Mouse (Mus musculus): ENCODE data around the gene Srp14. TPM values are rescaled to one million over a fixed set of nuclear protein-coding genes. Genes with fewer than 3 reads are reported as not detected.

The Srp14 gene
- total and polyA plus RNA-seq, 3 experiments: 64.9 to 129 (median 116) TPM

DNA sequence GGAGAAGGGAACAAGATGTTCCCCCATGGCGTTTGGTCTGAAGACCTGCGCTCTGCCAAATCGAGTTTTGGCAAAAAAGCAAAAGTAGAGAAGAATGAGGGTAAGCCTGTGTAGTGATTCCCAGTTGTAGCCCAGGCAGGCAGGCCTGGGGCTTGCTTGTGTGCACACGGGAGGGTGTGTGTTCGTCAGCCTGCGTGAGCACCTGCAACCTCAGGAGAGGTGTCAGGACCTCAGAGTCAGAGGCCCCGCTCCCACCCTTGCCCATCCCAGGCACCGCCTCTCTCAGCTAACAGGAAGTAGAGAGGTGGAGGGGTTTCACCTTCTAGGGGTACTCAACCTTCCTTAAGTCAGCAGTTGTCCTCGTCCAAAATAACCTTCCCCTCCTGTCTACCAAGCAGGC lies 15.5 kb upstream of the Srp14 start:
- Histone ChIP-seq H3K9ac (ENCODE audit: low read depth, low read length) (no peak overlapping the region), H3K36me3 (ENCODE audit: control insufficient read depth, insufficient read depth, low read length) (no peaks in the 10 kb centered on the region), H3K4me1 (ENCODE audit: control insufficient read depth, insufficient read depth, low read length) (peaks cover 14% of the 10 kb centered on the region), H3K79me2 (replicated peaks; ENCODE audit: control insufficient read depth, insufficient read depth, low read length) (no peaks in the 10 kb centered on the region), H3K4me3 (no peak overlapping the region), H3K27ac (no peak overlapping the region), H3K27me3 (ENCODE audit: control insufficient read depth, insufficient read depth, low read length) (no peaks in the 10 kb centered on the region)
- WGBS: 84% methylated on average over 9 of the region's 9 CpGs
- no peak for DNase-seq
- intact Hi-C loops (cut with DNase I): no loop called here
- TF ChIP-seq EP300 (IDR thresholded peaks at IDR 0.05; ENCODE audit: insufficient read depth, low read depth, low read length): no peak
- no peak for TF ChIP-seq POLR2A (IDR thresholded peaks at IDR 0.05; ENCODE audit: insufficient read depth, low read depth, low read length)
- no peak for TF ChIP-seq CTCF (IDR thresholded peaks at IDR 0.05)

DNA sequence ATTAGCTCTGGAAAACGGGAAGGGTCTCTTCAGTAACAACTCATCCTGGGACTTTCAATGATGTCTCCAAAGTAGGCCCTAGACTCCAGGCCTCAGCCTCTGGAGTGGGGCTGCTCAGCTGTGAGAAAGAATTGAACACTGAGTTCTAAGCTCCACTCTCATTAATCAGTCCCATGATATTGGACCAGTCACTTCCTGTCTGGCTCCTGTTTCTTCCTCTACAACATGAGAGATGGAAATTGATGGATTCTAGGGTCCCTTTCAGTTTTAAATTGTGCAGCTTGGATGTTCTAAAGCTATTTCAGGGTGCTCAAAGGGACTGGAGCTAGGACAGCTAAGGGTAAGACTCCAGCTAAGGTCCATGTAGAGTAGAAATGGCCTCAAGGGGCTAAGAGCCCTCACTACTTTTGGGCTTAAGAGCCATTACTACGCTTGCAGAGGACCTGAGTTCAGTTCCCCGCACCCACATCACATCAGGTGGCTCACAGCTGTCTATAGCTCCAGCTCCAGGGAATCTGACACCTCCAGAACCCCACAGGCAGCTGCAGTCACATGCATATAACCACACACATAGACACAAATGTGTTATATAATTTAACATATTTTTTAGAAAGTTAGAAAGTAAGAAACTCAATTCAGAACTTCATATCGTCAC lies 12.4 kb upstream of the Srp14 start:
- Histone ChIP-seq H3K27ac (peak overlapping the region; percentile 23; the same call in 1 of the 2 replicates), H3K4me3 (no peak overlapping the region), H3K79me2 (replicated peaks; ENCODE audit: control insufficient read depth, insufficient read depth, low read length) (no peaks in the 10 kb centered on the region), H3K4me1 (ENCODE audit: control insufficient read depth, insufficient read depth, low read length) (peaks cover 16% of the 10 kb centered on the region), H3K36me3 (ENCODE audit: control insufficient read depth, insufficient read depth, low read length) (no peaks in the 10 kb centered on the region), H3K27me3 (ENCODE audit: control insufficient read depth, insufficient read depth, low read length) (no peaks in the 10 kb centered on the region), H3K9ac (ENCODE audit: low read depth, low read length) (no peak overlapping the region)
- DNase-seq: no peak
- WGBS: 84% methylated on average over 4 of the region's 4 CpGs
- intact Hi-C loops (cut with DNase I): loop anchor here (2.0 kb wide), 1 partner anchor 19 kb away; no protein-coding TSS in a partner anchor
- TF ChIP-seq EP300 (IDR thresholded peaks at IDR 0.05; ENCODE audit: insufficient read depth, low read depth, low read length): no peak
- no peak for TF ChIP-seq CTCF (IDR thresholded peaks at IDR 0.05)
- no peak for TF ChIP-seq POLR2A (IDR thresholded peaks at IDR 0.05; ENCODE audit: insufficient read depth, low read depth, low read length)

DNA sequence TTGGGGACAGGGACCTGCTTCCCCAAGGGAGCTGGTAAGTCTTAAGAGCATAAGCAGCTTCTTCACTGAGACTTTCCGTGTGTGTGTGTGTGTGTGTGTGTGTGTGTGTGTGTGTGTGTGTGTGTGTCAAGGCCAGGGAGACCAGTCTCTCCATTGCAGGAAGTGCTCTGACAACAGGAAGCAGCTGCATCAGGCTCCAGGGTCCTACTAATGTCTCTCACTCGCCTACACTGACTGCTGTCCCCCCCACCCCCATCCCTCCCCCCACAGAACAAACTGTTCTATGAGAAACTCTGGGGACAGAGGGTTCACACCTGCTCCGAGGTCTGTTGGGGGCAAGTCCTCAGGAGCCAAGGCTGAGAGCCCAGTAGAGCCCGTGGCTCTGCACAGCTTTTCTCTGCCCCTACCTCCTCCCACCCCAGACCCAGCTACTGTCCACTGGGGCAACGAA lies 11.8 kb upstream of the Srp14 start:
- DNase-seq: peak; percentile 38 to 46
- no peaks in the 10 kb centered on the region for H3K27me3 ChIP-seq (ENCODE audit: control insufficient read depth, insufficient read depth, low read length)
- no peak overlapping the region for H3K9ac ChIP-seq (ENCODE audit: low read depth, low read length)
- H3K4me3 ChIP-seq: no peak overlapping the region
- intact Hi-C loops (cut with DNase I): loop anchor here (2.0 kb wide), 1 partner anchor 19 kb away; no protein-coding TSS in a partner anchor
- H3K36me3 ChIP-seq (ENCODE audit: control insufficient read depth, insufficient read depth, low read length): no peaks in the 10 kb centered on the region
- WGBS: 51% methylated on average over 5 of the region's 5 CpGs
- no peak for TF ChIP-seq POLR2A (IDR thresholded peaks at IDR 0.05; ENCODE audit: insufficient read depth, low read depth, low read length)
- no peak for TF ChIP-seq EP300 (IDR thresholded peaks at IDR 0.05; ENCODE audit: insufficient read depth, low read depth, low read length)
- no peak for TF ChIP-seq CTCF (IDR thresholded peaks at IDR 0.05)
- H3K79me2 ChIP-seq (replicated peaks; ENCODE audit: control insufficient read depth, insufficient read depth, low read length): no peaks in the 10 kb centered on the region
- peak overlapping the region; percentile 23; the same call in 1 of the 2 replicates for H3K27ac ChIP-seq
- H3K4me1 ChIP-seq (ENCODE audit: control insufficient read depth, insufficient read depth, low read length): peaks cover 16% of the 10 kb centered on the region

DNA sequence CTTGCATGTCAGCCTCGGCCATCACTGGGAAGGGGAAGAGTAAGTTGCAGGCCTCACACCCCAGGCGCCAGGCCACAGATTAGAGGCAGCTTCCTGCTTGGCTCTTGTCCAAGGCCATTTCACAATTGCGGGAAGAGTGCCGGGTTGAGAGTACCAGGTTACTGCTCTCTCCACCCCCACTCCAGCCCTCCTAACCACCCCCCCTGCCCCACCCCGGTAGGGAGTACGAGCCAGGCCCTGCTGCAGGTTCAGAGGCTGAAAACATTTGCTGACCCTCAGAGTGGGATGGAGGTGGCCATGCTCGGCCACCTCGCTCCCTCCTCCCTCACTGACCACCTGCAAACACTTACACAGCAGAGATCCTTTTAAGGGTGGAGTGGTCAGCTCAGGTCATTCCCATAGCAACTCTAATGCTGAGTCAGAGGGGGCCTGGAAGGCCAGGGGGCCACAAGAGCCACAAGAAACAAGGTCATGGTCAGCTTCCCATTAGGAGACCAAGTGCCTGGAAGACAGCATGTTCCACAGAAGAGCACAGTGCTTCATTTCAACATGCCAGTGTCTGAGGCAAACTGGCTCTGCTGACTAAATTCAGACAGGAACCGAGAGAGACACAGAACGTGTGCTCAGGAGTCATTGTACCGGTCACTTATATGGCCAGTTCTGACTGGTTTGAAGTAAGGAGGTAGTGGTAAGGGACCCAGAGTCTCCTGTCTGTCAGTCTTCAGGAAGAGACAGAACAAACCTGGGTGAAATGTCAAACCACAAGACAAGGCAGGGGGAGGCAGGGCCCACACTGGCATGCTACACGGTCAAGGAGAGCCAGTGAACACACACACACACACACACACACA lies 11.0 kb upstream of the Srp14 start:
- DNase-seq: peak; percentile 81 to 85
- no peaks in the 10 kb centered on the region for H3K27me3 ChIP-seq (ENCODE audit: control insufficient read depth, insufficient read depth, low read length)
- H3K27ac ChIP-seq: peak overlapping the region; percentile 48
- H3K4me3 ChIP-seq: no peak overlapping the region
- peak overlapping the region; percentile 15; the same call in 1 of the 2 replicates for H3K9ac ChIP-seq (ENCODE audit: low read depth, low read length)
- H3K36me3 ChIP-seq (ENCODE audit: control insufficient read depth, insufficient read depth, low read length): no peaks in the 10 kb centered on the region
- no peaks in the 10 kb centered on the region for H3K79me2 ChIP-seq (replicated peaks; ENCODE audit: control insufficient read depth, insufficient read depth, low read length)
- TF ChIP-seq CTCF (IDR thresholded peaks at IDR 0.05) (no peak), EP300 (IDR thresholded peaks at IDR 0.05; ENCODE audit: insufficient read depth, low read depth, low read length) (0 out of 2 replicates have a peak, but pooled peaks have one; percentile 15)
- 22% methylated on average over 12 of the region's 12 CpGs for WGBS
- intact Hi-C loops (cut with DNase I): loop anchor here (2.0 kb wide), 1 partner anchor 20 kb away; no protein-coding TSS in a partner anchor
- H3K4me1 ChIP-seq (ENCODE audit: control insufficient read depth, insufficient read depth, low read length): peaks cover 16% of the 10 kb centered on the region

DNA sequence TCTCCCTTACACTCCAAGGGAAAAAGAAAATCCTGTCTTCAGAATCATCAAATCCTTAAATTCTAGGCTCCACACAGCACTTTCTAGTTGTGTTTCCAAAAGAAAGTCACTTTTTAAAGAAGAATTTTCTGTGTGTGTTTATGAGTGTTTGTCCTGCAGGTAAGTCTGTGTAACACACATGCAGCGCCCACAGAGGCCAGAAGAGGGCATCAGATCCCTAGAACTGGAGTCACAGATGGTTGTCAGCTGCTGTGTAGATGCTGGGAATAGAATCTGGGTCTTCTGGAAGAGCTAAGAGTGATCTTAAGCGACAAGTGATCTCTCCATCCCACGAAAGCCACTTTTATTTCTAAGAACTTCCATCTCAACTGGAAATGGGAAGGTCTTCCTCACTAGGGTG lies 8.3 kb upstream of the Srp14 start:
- 77% methylated on average over 3 of the region's 3 CpGs for WGBS
- no peaks in the 10 kb centered on the region for H3K79me2 ChIP-seq (replicated peaks; ENCODE audit: control insufficient read depth, insufficient read depth, low read length)
- H3K27ac ChIP-seq: no peak overlapping the region
- peak in 1 of 2 experiments; percentile 41 for DNase-seq
- intact Hi-C loops (cut with DNase I): loop anchor here (1.0 to 10.0 kb wide), 5 partner anchors 59 to 397 kb away; partner anchors contain the start of gene Inafm2
- no peak overlapping the region for H3K9ac ChIP-seq (ENCODE audit: low read depth, low read length)
- TF ChIP-seq POLR2A (IDR thresholded peaks at IDR 0.05; ENCODE audit: insufficient read depth, low read depth, low read length) (no peak), CTCF (IDR thresholded peaks at IDR 0.05) (peak; percentile 68)
- no peak overlapping the region for H3K4me3 ChIP-seq
- peaks cover 16% of the 10 kb centered on the region for H3K4me1 ChIP-seq (ENCODE audit: control insufficient read depth, insufficient read depth, low read length)
- H3K27me3 ChIP-seq (ENCODE audit: control insufficient read depth, insufficient read depth, low read length): no peaks in the 10 kb centered on the region
- H3K36me3 ChIP-seq (ENCODE audit: control insufficient read depth, insufficient read depth, low read length): no peaks in the 10 kb centered on the region
